In genomic region chr16:39056961-39057360, GRCm38 (mm10) we compare ENCODE assay signal across 21 mouse cellular contexts.
DNase-seq lines count a peak whose midpoint lies in the region; ATAC-seq and TF ChIP-seq lines count a peak whose summit lies in the region.
"Had no signal": no experiment of that assay in that cellular context is flagged by ENCODE, and none has a peak within 500 bp of the region (broad histone marks: within the 10 kb centered on the region; RNA-seq: fewer than 3 reads in every experiment).

No protein-coding gene starts in this region.

- H3K36me3 ChIP-seq in heart, embryonic 10.5 days, result no peaks in the 10 kb centered on the region
- H3K36me3 ChIP-seq in intestine, embryonic 14.5 days (ENCODE audit: control insufficient read depth, insufficient read depth, low read length), result no peaks in the 10 kb centered on the region
- H3K36me3 ChIP-seq in intestine, postnatal 0 days (ENCODE audit: control insufficient read depth, insufficient read depth), result no peaks in the 10 kb centered on the region
- H3K36me3 ChIP-seq: limb, embryonic 12.5 days; liver, embryonic 13.5 days; lung, embryonic 15.5 days; neural tube, embryonic 13.5 days had no signal

- peaks cover 13% of the 10 kb centered on the region for H3K4me1 ChIP-seq in heart, embryonic 10.5 days
- no peaks in the 10 kb centered on the region; the same call in 1 of the 2 replicates for H3K4me1 ChIP-seq in intestine, embryonic 14.5 days (replicated peaks; ENCODE audit: control insufficient read depth, insufficient read depth, low read length)
- H3K4me1 ChIP-seq in intestine, postnatal 0 days (replicated peaks; ENCODE audit: control insufficient read depth, insufficient read depth, low read length), result no peaks in the 10 kb centered on the region
- H3K4me1 ChIP-seq: liver, embryonic 13.5 days; lung, embryonic 15.5 days; neural tube, embryonic 13.5 days had no signal

- no peak for TF ChIP-seq CTCF in intestine, postnatal 0 days (IDR thresholded peaks at IDR 0.05; ENCODE audit: low read depth)

- no peak for ATAC-seq in intestine, embryonic 14.5 days (replicated peaks; ENCODE audit: low FRiP score, low TSS enrichment, low read depth)
- ATAC-seq in intestine, postnatal 0 days, result no peak
- ATAC-seq: forebrain, embryonic 14.5 days; intestine, embryonic 16.5 days had no signal

- DNase-seq in heart, embryonic 10.5 days (ENCODE audit: low spot score), result no peak
- DNase-seq in heart, adult 9 months (ENCODE audit: low spot score in 2 of 2), result no peak
- no peak for DNase-seq in intestine, embryonic 14.5 days (ENCODE audit: low spot score)
- DNase-seq in ovary, adult 18-20 months (ENCODE audit: low spot score), result peak; percentile 87
- DNase-seq in ovary, postnatal 14 days (ENCODE audit: low spot score), result no peak
- DNase-seq in cerebellum, postnatal 25 days, result no peak
- DNase-seq: cerebellum, adult 2 months; gastrocnemius, postnatal 36 days; liver, embryonic 13.5 days; retina, postnatal 1 day; thymus, postnatal 36 days had no signal

- no peak overlapping the region for H3K9ac ChIP-seq in intestine, embryonic 14.5 days (ENCODE audit: low read length)
- H3K9ac ChIP-seq in intestine, postnatal 0 days (ENCODE audit: low read depth, low read length), result no peak overlapping the region
- H3K9ac ChIP-seq: hindbrain, embryonic 14.5 days; limb, embryonic 12.5 days; liver, embryonic 13.5 days; lung, embryonic 15.5 days; neural tube, embryonic 13.5 days had no signal

- H3K4me3 ChIP-seq in heart, embryonic 10.5 days, result peak overlapping the region; percentile 39
- H3K4me3 ChIP-seq in intestine, embryonic 14.5 days (ENCODE audit: low read depth, low read length), result no peak overlapping the region
- H3K4me3 ChIP-seq in intestine, postnatal 0 days (ENCODE audit: low read depth, low read length), result no peak overlapping the region
- H3K4me3 ChIP-seq: erythroblast, embryonic 14.5 days; limb, embryonic 12.5 days; liver, embryonic 13.5 days; lung, embryonic 15.5 days; neural tube, embryonic 13.5 days had no signal

- H3K27ac ChIP-seq in heart, embryonic 10.5 days, result no peak overlapping the region
- no peak overlapping the region for H3K27ac ChIP-seq in intestine, embryonic 14.5 days (ENCODE audit: low read depth)
- H3K27ac ChIP-seq in intestine, postnatal 0 days (ENCODE audit: low read depth, low read length), result no peak overlapping the region
- H3K27ac ChIP-seq: hindbrain, embryonic 14.5 days; limb, embryonic 12.5 days; liver, embryonic 13.5 days; lung, embryonic 15.5 days; macrophage; neural tube, embryonic 13.5 days had no signal

- H3K27me3 ChIP-seq in heart, embryonic 10.5 days (ENCODE audit: insufficient read depth, poor library complexity, severe bottlenecking), result no peaks in the 10 kb centered on the region
- H3K27me3 ChIP-seq in intestine, embryonic 14.5 days (replicated peaks; ENCODE audit: control insufficient read depth, insufficient read depth, low read length), result no peaks in the 10 kb centered on the region; the same call in 1 of the 2 replicates
- H3K27me3 ChIP-seq in intestine, postnatal 0 days (replicated peaks; ENCODE audit: control insufficient read depth, insufficient read depth, low read length), result no peaks in the 10 kb centered on the region
- H3K27me3 ChIP-seq: liver, embryonic 13.5 days; neural tube, embryonic 13.5 days had no signal

- H3K4me2 ChIP-seq in intestine, embryonic 14.5 days (ENCODE audit: low read length), result peak overlapping the region; percentile 20; the same call in 1 of the 2 replicates
- H3K4me2 ChIP-seq in intestine, postnatal 0 days (replicated peaks; ENCODE audit: low read depth), result no peak overlapping the region
- H3K4me2 ChIP-seq: hindbrain, embryonic 14.5 days; limb, embryonic 12.5 days; liver, embryonic 13.5 days; lung, embryonic 15.5 days; midbrain, embryonic 11.5 days; neural tube, embryonic 13.5 days had no signal

- H3K9me3 ChIP-seq in heart, embryonic 10.5 days, result no peaks in the 10 kb centered on the region
- no peaks in the 10 kb centered on the region for H3K9me3 ChIP-seq in intestine, embryonic 14.5 days (ENCODE audit: control insufficient read depth, low read length)
- no peaks in the 10 kb centered on the region for H3K9me3 ChIP-seq in intestine, postnatal 0 days (ENCODE audit: control insufficient read depth)
- H3K9me3 ChIP-seq: limb, embryonic 12.5 days; liver, embryonic 13.5 days; lung, embryonic 15.5 days; neural tube, embryonic 13.5 days had no signal

- 18% methylated on average over 12 of the region's 12 CpGs for WGBS in heart, embryonic 10.5 days
- WGBS in intestine, embryonic 14.5 days, result 29% methylated on average over 12 of the region's 12 CpGs
- 48% methylated on average over 12 of the region's 12 CpGs for WGBS in intestine, postnatal 0 days
